Mouse (Mus musculus) spleen, adult 2 months (tissue): ENCODE measurements around the gene Arhgef2.

Source experiments
- CTCF ChIP-seq: fragments of 200-500 bp; IDR thresholded peaks from 2 replicates; pipeline ENCODE4 v1.5.1; 2011; ENCODE audit warnings: mild to moderate bottlenecking, inconsistent platforms; ENCODE audit not compliant: insufficient read depth, insufficient read length, insufficient replicate concordance; ENCODE audit errors: extremely low read depth
- POLR2A ChIP-seq: fragments of 200-500 bp; IDR thresholded peaks from 2 replicates; pipeline ENCODE4 v1.6.1; 2011; ENCODE audit warnings: low read depth, low read length, inconsistent platforms

DNA sequence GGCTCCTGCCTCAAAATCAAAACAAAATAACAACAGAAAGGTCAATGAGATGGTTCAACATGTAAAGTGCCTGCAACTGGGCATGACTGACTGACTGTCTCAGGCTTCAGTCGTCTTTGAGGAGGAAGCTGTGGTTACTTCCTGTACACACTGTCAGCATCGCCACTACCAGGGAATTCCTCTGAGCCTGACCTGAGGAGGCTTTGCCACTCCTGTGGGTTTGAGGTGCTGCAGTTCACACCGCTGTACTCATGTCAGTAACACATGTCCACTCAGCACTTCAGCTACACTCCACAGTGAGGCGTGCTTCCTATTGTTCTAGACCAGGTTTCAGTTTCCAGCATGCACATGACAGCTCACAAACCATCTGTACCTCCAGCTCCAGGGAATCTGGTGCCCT lies 58.3 kb downstream of the Arhgef2 start:
- TF ChIP-seq POLR2A (no peak), CTCF (no peak)
